Mouse (Mus musculus) ES-E14 (cell line): Measurements from ENCODE around the gene Ykt6. TPM values are rescaled to one million over a fixed set of nuclear protein-coding genes. Genes with fewer than 3 reads are reported as not detected.

ENCODE experiments used
- DNase-seq: peaks from one replicate; pipeline ENCODE4 v3.0.0-alpha.2; 2013; ENCODE audit warnings: low read depth, low spot score
- H3K27ac ChIP-seq: 2 replicates; pipeline ENCODE4 v1.5.1; 2012; ENCODE audit warnings: low read depth, mild to moderate bottlenecking, low read length, moderate library complexity, mixed read lengths; ENCODE audit not compliant: poor library complexity, insufficient read depth, severe bottlenecking
- H3K36me3 ChIP-seq: 2 replicates; pipeline ENCODE4 v1.6.1; 2012; ENCODE audit warnings: mild to moderate bottlenecking, low read length, moderate library complexity, mixed read lengths; ENCODE audit not compliant: control insufficient read depth, poor library complexity, insufficient read depth, severe bottlenecking
- H3K4me1 ChIP-seq, 2 experiments: fragments of 150-350 bp in 1 of 2; sonication (generic) in 1 of 2; 2 replicates each; pipeline ENCODE4 v1.6.1; 2012; ENCODE audit warnings: low read length in 2 of 2, mild to moderate bottlenecking in 1 of 2, mixed read lengths in 1 of 2; ENCODE audit not compliant: control insufficient read depth in 2 of 2, insufficient read depth in 2 of 2, poor library complexity in 1 of 2
- H3K4me3 ChIP-seq, 2 experiments: fragments of 150-350 bp in 1 of 2; sonication (generic) in 1 of 2; 2 replicates each; pipeline ENCODE4 v1.5.1; 2012; ENCODE audit warnings: low read length in 2 of 2, low read depth in 1 of 2, mild to moderate bottlenecking in 1 of 2, mixed read lengths in 1 of 2; ENCODE audit not compliant: insufficient read depth in 1 of 2, poor library complexity in 1 of 2, severe bottlenecking in 1 of 2
- H3K9ac ChIP-seq: 2 replicates; pipeline ENCODE4 v1.6.1; 2012; ENCODE audit warnings: low read depth, mild to moderate bottlenecking, low read length, mixed read lengths; ENCODE audit not compliant: poor library complexity, insufficient read depth, severe bottlenecking
- H3K9me3 ChIP-seq: fragments of 150-350 bp; sonication (generic); 2 replicates; pipeline ENCODE4 v1.6.1; 2012; ENCODE audit warnings: low read depth, mild to moderate bottlenecking, low read length; ENCODE audit not compliant: control insufficient read depth, insufficient read depth
- HCFC1 ChIP-seq: IDR thresholded peaks from 2 replicates; pipeline ENCODE4 v1.6.1; 2012; ENCODE audit warnings: low read length, inconsistent platforms, borderline replicate concordance; ENCODE audit not compliant: insufficient read depth
- MAFK ChIP-seq: IDR thresholded peaks from 2 replicates; pipeline ENCODE4 v1.6.1; 2014; ENCODE audit warnings: mild to moderate bottlenecking, low read depth, low read length, inconsistent platforms; ENCODE audit not compliant: insufficient read depth
- ZNF384 ChIP-seq: IDR thresholded peaks from 2 replicates; pipeline ENCODE4 v1.6.1; 2012; ENCODE audit warnings: low read depth, low read length, inconsistent platforms
- in situ Hi-C, 2 experiments: fragments of 600-800 bp; cut with MboI; formaldehyde crosslinking; loops; one replicate each; pipeline ENCODE4 v1.15.1; 2025; ENCODE audit warnings: low sequenced_read_pairs in 2 of 2, inconsistent platforms in 1 of 2; ENCODE audit not compliant: unreplicated experiment in 2 of 2
- total RNA-seq: library from RNA; depleted of rRNA; stranded (reverse); fragments of 300-350 nt; gene quantifications from 2 replicates; pipeline ENCODE4 v1.2.3, GENCODE M21; 2012; rRNA removed

The Ykt6 gene
- total RNA-seq, 1 experiment = 72.2 TPM

DNA sequence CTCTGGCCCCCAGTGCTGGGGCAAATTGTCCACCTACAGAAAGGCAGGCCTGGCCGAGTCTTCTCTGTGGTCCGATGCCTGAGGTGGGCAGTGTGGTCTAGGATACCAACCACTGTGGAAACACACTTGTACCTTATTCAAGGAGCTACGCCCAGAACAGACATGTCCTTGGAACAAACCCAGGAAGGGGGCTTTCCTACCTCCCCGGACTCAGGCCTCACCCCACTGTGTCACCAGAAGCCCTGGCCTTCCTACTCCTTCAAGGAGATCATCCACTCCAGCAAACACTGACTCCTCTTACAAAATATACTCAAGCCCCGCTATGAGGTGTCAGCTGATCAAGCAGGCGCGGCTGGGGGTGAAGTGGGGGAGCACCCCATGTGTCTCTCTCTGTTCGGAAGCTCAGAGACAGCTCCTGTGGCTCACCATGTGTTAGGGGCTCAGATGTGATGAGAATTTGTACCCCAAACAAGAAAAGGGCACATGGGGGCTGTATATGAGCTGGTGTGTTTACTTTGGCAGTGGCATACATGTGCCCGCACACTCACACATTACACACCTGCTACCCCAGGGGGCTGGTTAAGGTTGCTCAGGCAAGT lies 61.4 kb downstream of the Ykt6 start:
- no peak for DNase-seq
- H3K4me3 ChIP-seq = no peak overlapping the region
- TF ChIP-seq HCFC1 (no peak), MAFK (no peak), ZNF384 (no peak)
- peaks cover 0 to 4% of the 10 kb centered on the region in 2 experiments; a peak in 1 of 4 replicates for H3K4me1 ChIP-seq
- no peak overlapping the region for H3K9ac ChIP-seq
- no peaks in the 10 kb centered on the region for H3K36me3 ChIP-seq
- H3K9me3 ChIP-seq = no peaks in the 10 kb centered on the region
- H3K27ac ChIP-seq = no peak overlapping the region
- in situ Hi-C loops = no loop called here

Other genes starting within 250 kb of the Ykt6 start
- gene Mrps24, start 240.0 kb upstream of the Ykt6 start, total RNA-seq = 125 and 170 TPM in 2 replicates
- gene Urgcp, start 193.3 kb upstream of the Ykt6 start, total RNA-seq = 10.3 and 10.4 TPM in 2 replicates
- 31.7 and 48.7 TPM in 2 replicates for gene Dbnl, start 167.2 kb upstream of the Ykt6 start, total RNA-seq
- 4.1 and 4.2 TPM in 2 replicates for gene Pgam2, start 152.0 kb upstream of the Ykt6 start, total RNA-seq
- gene Polm, start 117.7 kb upstream of the Ykt6 start, total RNA-seq = 6.7 and 12.2 TPM in 2 replicates
- 8.5 and 14.5 TPM in 2 replicates for gene Aebp1, start 93.7 kb upstream of the Ykt6 start, total RNA-seq
- gene Pold2, start 77.4 kb upstream of the Ykt6 start, total RNA-seq = 103 and 126 TPM in 2 replicates
- gene Myl7, start 56.9 kb upstream of the Ykt6 start, total RNA-seq = 10.4 and 11.3 TPM in 2 replicates
- 0.76 and 0.85 TPM in 2 replicates for gene Gck, start 5.6 kb upstream of the Ykt6 start, total RNA-seq
- 6.4 and 14.1 TPM in 2 replicates for gene Camk2b, start 110.7 kb downstream of the Ykt6 start, total RNA-seq
- gene A730071L15Rik, start 244.3 kb downstream of the Ykt6 start, total RNA-seq = 0.58 and 1.2 TPM in 2 replicates
- 59.3 and 71.1 TPM in 2 replicates for gene Nudcd3, start 244.7 kb downstream of the Ykt6 start, total RNA-seq